Mouse (Mus musculus) CH12.LX (cell line): ENCODE data around the gene Gtf2h2. TPM values are rescaled to one million over a fixed set of nuclear protein-coding genes. Genes with fewer than 3 reads are reported as not detected.

Source experiments
- DNase-seq: peaks from one replicate; pipeline ENCODE4 v3.0.0-alpha.2; 2013; ENCODE audit errors: extremely low read depth
- H3K27ac ChIP-seq: 2 replicates; pipeline ENCODE4 v1.5.1; 2012; ENCODE audit warnings: low read depth, mild to moderate bottlenecking, control low read depth, moderate library complexity; ENCODE audit not compliant: insufficient read depth
- H3K27me3 ChIP-seq: replicated peaks from 2 replicates; pipeline ENCODE3; 2012; ENCODE audit warnings: inconsistent platforms
- H3K36me3 ChIP-seq, 2 experiments: replicated peaks in 1 of 2; 2 replicates each; pipeline versions ENCODE3 to v1.6.1; 2012; ENCODE audit warnings: inconsistent platforms in 1 of 2, low read length in 1 of 2, mild to moderate bottlenecking in 1 of 2, mixed read lengths in 1 of 2, moderate library complexity in 1 of 2; ENCODE audit not compliant: control insufficient read depth in 1 of 2, insufficient read depth in 1 of 2
- H3K4me1 ChIP-seq, 2 experiments: 2 replicates each; pipeline ENCODE4 v1.6.1; 2012; ENCODE audit warnings: inconsistent platforms in 1 of 2, moderate library complexity in 1 of 2; ENCODE audit not compliant: insufficient read depth in 2 of 2, control insufficient read depth in 1 of 2
- H3K4me2 ChIP-seq: 2 replicates; pipeline ENCODE4 v1.6.1; 2012; ENCODE audit warnings: low read depth, mild to moderate bottlenecking, control low read depth; ENCODE audit not compliant: poor library complexity, insufficient read depth, severe bottlenecking
- H3K4me3 ChIP-seq, 3 experiments: fragments of 150-350 bp in 1 of 3; sonication (generic) in 1 of 3; replicated peaks in 1 of 3; 2 replicates each; pipeline versions ENCODE3 to v1.5.1; 2011 to 2012; ENCODE audit warnings: low read depth in 2 of 3, low read length in 2 of 3, mild to moderate bottlenecking in 2 of 3, moderate library complexity in 2 of 3, control low read depth in 1 of 3, improper control_type of control experiment in 1 of 3, inconsistent platforms in 1 of 3, mixed read lengths in 1 of 3; ENCODE audit not compliant: poor library complexity in 1 of 3
- H3K79me2 ChIP-seq: replicated peaks from 2 replicates; pipeline ENCODE4 v1.6.1; 2012; ENCODE audit warnings: mild to moderate bottlenecking, moderate library complexity; ENCODE audit not compliant: control insufficient read depth, poor library complexity, insufficient read depth, severe bottlenecking; ENCODE audit errors: extremely low read depth
- H3K9ac ChIP-seq: 2 replicates; pipeline ENCODE4 v1.6.1; 2012; ENCODE audit warnings: low read depth, mild to moderate bottlenecking, control low read depth, moderate library complexity; ENCODE audit not compliant: insufficient read depth
- H3K9me3 ChIP-seq: replicated peaks from 2 replicates; pipeline ENCODE3; 2012; ENCODE audit warnings: low read length, inconsistent platforms, mixed read lengths
- BHLHE40 ChIP-seq: IDR thresholded peaks from 2 replicates; pipeline ENCODE4 v1.6.1; 2011; ENCODE audit warnings: mild to moderate bottlenecking, low read depth, low read length, improper control_type of control experiment
- E2F4 ChIP-seq: IDR thresholded peaks from 2 replicates; pipeline ENCODE4 v1.6.1; 2011; ENCODE audit warnings: low read depth, low read length, improper control_type of control experiment; ENCODE audit not compliant: insufficient replicate concordance
- ELF1 ChIP-seq: IDR thresholded peaks from 2 replicates; pipeline ENCODE4 v1.6.1; 2014; ENCODE audit warnings: low read depth, mild to moderate bottlenecking, inconsistent platforms, low read length, improper control_type of control experiment
- EP300 ChIP-seq: IDR thresholded peaks from 2 replicates; pipeline ENCODE4 v1.6.1; 2011; ENCODE audit warnings: low read length, improper control_type of control experiment
- ETS1 ChIP-seq: conservative IDR thresholded peaks from 2 replicates; pipeline ENCODE4 v1.6.1; 2012; ENCODE audit warnings: low read depth, mild to moderate bottlenecking, inconsistent platforms, low read length, improper control_type of control experiment, moderate library complexity
- HCFC1 ChIP-seq: IDR thresholded peaks from 2 replicates; pipeline ENCODE4 v1.6.1; 2012; ENCODE audit warnings: low read depth, mild to moderate bottlenecking, inconsistent platforms, low read length, improper control_type of control experiment
- IRF4 ChIP-seq: IDR thresholded peaks from 2 replicates; pipeline ENCODE4 v1.6.1; 2014; ENCODE audit warnings: low read depth, mild to moderate bottlenecking, inconsistent platforms, low read length, improper control_type of control experiment
- JUN ChIP-seq: IDR thresholded peaks from 2 replicates; pipeline ENCODE4 v1.6.1; 2011; ENCODE audit warnings: low read depth, mild to moderate bottlenecking, low read length, improper control_type of control experiment, moderate library complexity; ENCODE audit not compliant: insufficient read depth
- JUND ChIP-seq: conservative IDR thresholded peaks from 2 replicates; pipeline ENCODE4 v1.6.1; 2011; ENCODE audit warnings: low read depth, low read length, improper control_type of control experiment
- KAT2A ChIP-seq: IDR thresholded peaks from 2 replicates; pipeline ENCODE4 v1.6.1; 2012; ENCODE audit warnings: low read length, improper control_type of control experiment, inconsistent platforms; ENCODE audit not compliant: insufficient replicate concordance
- NRF1 ChIP-seq: IDR thresholded peaks from 2 replicates; pipeline ENCODE4 v1.6.1; 2014; ENCODE audit warnings: low read depth, mild to moderate bottlenecking, inconsistent platforms, low read length, improper control_type of control experiment, moderate library complexity
- POLR2A ChIP-seq: IDR thresholded peaks from 2 replicates; pipeline ENCODE4 v1.6.1; 2011; ENCODE audit warnings: low read depth, mild to moderate bottlenecking, improper control_type of control experiment, low read length
- POLR2AphosphoS2 ChIP-seq: IDR thresholded peaks from 2 replicates; pipeline ENCODE4 v1.6.1; 2011; ENCODE audit warnings: low read depth, low read length, improper control_type of control experiment
- RCOR1 ChIP-seq: conservative IDR thresholded peaks from 2 replicates; pipeline ENCODE4 v1.6.1; 2012; ENCODE audit warnings: low read depth, mild to moderate bottlenecking, inconsistent platforms, low read length, improper control_type of control experiment
- SIN3A ChIP-seq: IDR thresholded peaks from 2 replicates; pipeline ENCODE4 v1.6.1; 2012; ENCODE audit warnings: low read length, improper control_type of control experiment, inconsistent platforms
- SMC3 ChIP-seq: IDR thresholded peaks from 2 replicates; pipeline ENCODE4 v1.6.1; 2011; ENCODE audit warnings: low read depth, low read length, improper control_type of control experiment
- TBP ChIP-seq: conservative IDR thresholded peaks from 2 replicates; pipeline ENCODE4 v1.6.1; 2011; ENCODE audit warnings: low read depth, low read length, improper control_type of control experiment
- TCF12 ChIP-seq: IDR thresholded peaks from 2 replicates; pipeline ENCODE4 v1.6.1; 2014; ENCODE audit warnings: low read depth, mild to moderate bottlenecking, inconsistent platforms, low read length, improper control_type of control experiment
- USF2 ChIP-seq: conservative IDR thresholded peaks from 2 replicates; pipeline ENCODE4 v1.6.1; 2011; ENCODE audit warnings: low read depth, low read length, improper control_type of control experiment
- ZKSCAN1 ChIP-seq: IDR thresholded peaks from 2 replicates; pipeline ENCODE4 v1.6.1; 2012; ENCODE audit warnings: low read depth, inconsistent platforms, low read length, improper control_type of control experiment, borderline replicate concordance
- ZMIZ1 ChIP-seq: IDR thresholded peaks from 2 replicates; pipeline ENCODE4 v1.6.1; 2012; ENCODE audit warnings: low read depth, mild to moderate bottlenecking, inconsistent platforms, low read length, improper control_type of control experiment
- ZNF384 ChIP-seq: IDR thresholded peaks from 2 replicates; pipeline ENCODE4 v1.6.1; 2012; ENCODE audit warnings: low read depth, low read length, improper control_type of control experiment, inconsistent platforms
- dilution Hi-C: fragments of 300-500 bp; cut with MboI; formaldehyde crosslinking; loops from 2 replicates; pipeline ENCODE4 v1.14.3; 2020; ENCODE audit warnings: low sequenced_read_pairs; ENCODE audit not compliant: extremely low pct_unique_long_range_greater_than_20kb, extremely low pct_ligation_motif_present
- in situ Hi-C: fragments of 300-500 bp; cut with MboI; formaldehyde crosslinking; loops from 3 replicates; pipeline ENCODE4 v1.14.3; 2019; ENCODE audit warnings: low sequenced_read_pairs, low pct_ligation_motif_present, low pct_unique_long_range_greater_than_20kb, mixed read lengths
- polyA plus RNA-seq: library from polyadenylated mRNA; unstranded; fragments of >175 nt; gene quantifications from 2 replicates; pipeline ENCODE4 v1.2.1, GENCODE M21; 2012; ENCODE audit warnings: low read depth; ENCODE audit not compliant: insufficient read length
- total RNA-seq, 2 experiments: library from RNA; depleted of rRNA; stranded (reverse); fragments of 300-350 nt in 1 of 2; fragments of >200 nt in 1 of 2; gene quantifications; 2 replicates each; pipeline ENCODE4 v1.2.3; 2012 to 2014

Gene Gtf2h2
- total and polyA plus RNA-seq, 3 experiments, result 34.0 to 90.1 (median 89.2) TPM

- Histone ChIP-seq H3K4me2 (no peak overlapping the region), H3K27ac (no peak overlapping the region), H3K4me3 (no peak overlapping the region), H3K79me2 (no peaks in the 10 kb centered on the region), H3K27me3 (no peaks in the 10 kb centered on the region), H3K9me3 (no peaks in the 10 kb centered on the region), H3K36me3 (no peaks in the 10 kb centered on the region), H3K9ac (no peak overlapping the region), H3K4me1 (no peaks in the 10 kb centered on the region)
- dilution Hi-C loops (no loop called here), in situ Hi-C loops (no loop called here)
- TF ChIP-seq ZMIZ1, result no peak
- no peak for TF ChIP-seq JUND
- TF ChIP-seq TCF12, result no peak
- TF ChIP-seq ETS1, result no peak
- TF ChIP-seq JUN, result no peak
- TF ChIP-seq ELF1, result no peak
- TF ChIP-seq KAT2A, result no peak
- TF ChIP-seq HCFC1, result no peak
- DNase-seq, result no peak
Observed at GRCm38 (mm10) chr13:100524896-100525295, 32.5 kb upstream of the Gtf2h2 start.

GRCm38 (mm10) chr13:100523698-100524097 lies 31.3 kb upstream of the Gtf2h2 start:
- TF ChIP-seq BHLHE40 (no peak), EP300 (no peak), TBP (no peak), USF2 (no peak), SMC3 (no peak), SIN3A (no peak), ELF1 (no peak), IRF4 (no peak), ZNF384 (no peak), NRF1 (no peak), JUN (no peak), POLR2AphosphoS2 (no peak), ZKSCAN1 (no peak), POLR2A (no peak), ZMIZ1 (no peak), TCF12 (no peak), E2F4 (no peak), JUND (no peak), RCOR1 (no peak)
- no peaks in the 10 kb centered on the region for H3K27me3 ChIP-seq
- no peak overlapping the region for H3K4me3 ChIP-seq
- in situ Hi-C loops (no loop called here), dilution Hi-C loops (no loop called here)
- H3K4me2 ChIP-seq, result no peak overlapping the region
- no peaks in the 10 kb centered on the region for H3K4me1 ChIP-seq
- DNase-seq, result no peak
- no peak overlapping the region for H3K9ac ChIP-seq
- no peak overlapping the region for H3K27ac ChIP-seq
- no peaks in the 10 kb centered on the region for H3K9me3 ChIP-seq
- no peaks in the 10 kb centered on the region for H3K79me2 ChIP-seq
- no peaks in the 10 kb centered on the region for H3K36me3 ChIP-seq
